Mouse (Mus musculus): ENCODE results near the gene Apol7b. TPM values are rescaled to one million over a fixed set of nuclear protein-coding genes. Genes with fewer than 3 reads are reported as not detected.
"Not testable (repeated sequence)": the region's sequence is repeated elsewhere in the genome, so short reads cannot be mapped to it uniquely, and the experiment has no call there.

The Apol7b gene
- under 1 TPM in 1 of 2 experiments, not detected in 1; 0.33 TPM for total RNA-seq (2021)
- long read RNA-seq, experiment 1, partial matches to known transcripts = 1 of 1 reads
- long read RNA-seq, experiment 1, other reads (novel, unspliced or antisense) = 0 of 1 reads
- long read RNA-seq, experiment 2, partial matches to known transcripts = 0 of 1 reads
- long read RNA-seq, experiment 2, other reads (novel, unspliced or antisense) = 1 of 1 reads

GRCm38 (mm10) chr15:77447392-77447791, at the start of gene Apol7b:
Gene Apol7b, minus strand, starts transcription at chr15:77447492.
- intact Hi-C loops (cut with DNase I); DNase-seq (ENCODE audit: low spot score in 2 of 2): not testable (repeated sequence)

DNA sequence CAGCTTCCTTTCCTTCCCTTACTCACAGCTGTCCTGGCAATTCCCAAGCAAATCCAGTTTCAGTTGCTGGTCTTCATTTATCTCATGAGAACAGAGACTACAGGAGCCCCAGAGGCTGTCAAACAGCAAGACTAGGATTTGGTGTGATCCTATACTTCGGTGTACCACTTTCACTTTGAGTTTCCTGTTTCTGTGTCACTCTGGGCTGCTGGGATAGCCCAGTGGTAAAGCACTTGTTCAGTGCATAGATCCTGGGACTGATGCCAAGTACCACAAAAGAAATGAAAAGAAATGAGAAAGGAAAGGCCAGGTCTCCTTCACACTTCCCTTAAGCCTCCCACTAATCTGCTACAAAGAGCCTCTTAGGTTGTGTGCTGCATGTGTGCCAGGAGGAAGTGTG, 47.4 kb upstream of the Apol7b start:
- DNase-seq (ENCODE audit: low spot score in 2 of 2); intact Hi-C loops (cut with DNase I): not testable (repeated sequence)

- intact Hi-C loops (cut with DNase I) = not testable (repeated sequence)
These were observed 45.9 kb upstream of the Apol7b start for GRCm38 (mm10) chr15:77493181-77493580.

DNA sequence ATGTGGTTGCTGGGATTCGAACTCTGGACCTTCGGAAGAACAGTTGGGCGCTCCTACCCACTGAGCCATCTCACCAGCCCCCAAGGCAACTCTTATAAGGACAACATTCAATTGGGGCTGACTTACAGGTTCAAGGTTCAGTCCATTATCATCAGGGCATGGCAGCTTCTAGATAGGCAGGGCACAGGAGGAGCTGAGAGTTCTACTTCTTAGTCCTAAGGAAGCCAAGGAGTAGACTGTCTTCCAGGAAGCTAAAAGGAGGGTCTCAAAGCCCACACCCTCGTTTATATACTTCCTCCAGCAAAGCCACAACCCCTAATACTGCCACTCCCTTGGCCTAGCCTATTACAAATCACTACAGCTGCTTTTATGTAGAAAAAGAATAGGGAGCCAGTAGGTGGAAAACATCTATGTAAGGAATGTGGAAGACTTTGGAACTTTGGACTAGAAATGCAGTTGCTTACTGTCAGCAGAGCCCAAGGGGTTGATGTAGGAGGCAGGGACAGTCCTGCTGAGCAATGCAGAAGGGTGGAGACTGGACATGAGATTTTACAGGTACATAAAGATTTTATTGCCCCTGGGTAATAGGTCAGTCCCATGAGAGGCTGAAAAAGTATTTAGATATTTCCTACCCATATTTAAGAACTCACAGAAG, 35.0 kb upstream of the Apol7b start:
- intact Hi-C loops (cut with DNase I) = no loop called here
- DNase-seq (ENCODE audit: low spot score in 2 of 2) = no peak

More at GRCm38 (mm10) chr15:77493181-77493580, 45.9 kb upstream of the Apol7b start:
- not testable (repeated sequence) for DNase-seq (ENCODE audit: low spot score in 2 of 2)

DNA sequence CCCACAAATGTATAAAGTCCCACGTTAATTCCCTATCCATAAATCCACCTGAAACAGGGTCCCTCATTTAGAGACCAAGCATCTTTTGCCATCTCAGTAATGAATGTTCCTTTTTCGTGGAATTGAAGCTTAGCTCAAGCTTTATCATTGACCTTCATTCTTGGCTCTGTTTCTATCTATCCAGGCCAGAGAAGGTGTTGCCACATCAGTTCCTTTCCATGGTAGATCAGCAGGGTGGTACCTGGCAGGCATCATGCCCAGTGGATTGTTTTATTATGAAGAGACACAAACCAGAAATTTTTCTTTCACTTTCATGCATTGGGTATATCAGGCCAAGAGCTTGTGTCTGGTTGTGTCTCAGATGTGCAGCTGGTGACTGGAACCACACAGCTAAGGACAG, 29.4 kb upstream of the Apol7b start, which contains the start of gene Apol10a:
Gene Apol10a, plus strand, starts transcription at position 355 of the 400 bp plus-strand sequence.
- intact Hi-C loops (cut with DNase I); DNase-seq (ENCODE audit: low spot score in 2 of 2): not testable (repeated sequence)

DNA sequence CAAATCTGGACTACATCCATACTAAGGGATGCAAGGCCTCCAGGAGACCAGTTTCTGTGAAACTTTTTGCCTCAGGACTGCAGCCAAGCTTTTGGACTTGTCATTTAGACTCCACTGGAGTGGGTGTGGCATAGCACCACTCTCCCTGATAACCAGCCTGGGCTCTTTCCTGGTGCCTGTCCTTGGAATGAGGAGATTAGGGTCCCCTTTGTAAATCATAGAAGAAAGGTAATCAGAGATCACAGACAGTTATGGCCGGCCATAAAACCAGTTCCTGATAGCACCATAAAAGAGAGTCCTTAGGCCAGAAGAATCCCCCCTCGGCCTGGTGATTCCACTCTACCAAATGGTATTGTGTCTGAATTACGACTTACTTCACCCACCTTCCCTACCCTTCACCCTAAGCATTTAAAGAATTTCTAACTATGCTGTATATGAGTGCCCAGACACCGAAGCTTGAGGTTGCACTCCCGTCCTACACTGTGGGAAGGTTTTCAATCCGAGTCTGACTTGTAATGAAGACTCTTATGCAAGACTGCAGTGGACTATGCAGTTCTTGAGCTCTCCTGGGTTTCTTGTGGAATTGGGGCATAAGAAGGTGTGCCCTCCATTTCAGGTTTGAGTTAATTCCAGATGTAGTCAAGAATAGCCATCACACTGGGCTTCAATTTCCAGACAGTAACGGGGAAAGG, 27.6 kb upstream of the Apol7b start:
- DNase-seq (ENCODE audit: low spot score in 2 of 2); intact Hi-C loops (cut with DNase I): not testable (repeated sequence)

DNA sequence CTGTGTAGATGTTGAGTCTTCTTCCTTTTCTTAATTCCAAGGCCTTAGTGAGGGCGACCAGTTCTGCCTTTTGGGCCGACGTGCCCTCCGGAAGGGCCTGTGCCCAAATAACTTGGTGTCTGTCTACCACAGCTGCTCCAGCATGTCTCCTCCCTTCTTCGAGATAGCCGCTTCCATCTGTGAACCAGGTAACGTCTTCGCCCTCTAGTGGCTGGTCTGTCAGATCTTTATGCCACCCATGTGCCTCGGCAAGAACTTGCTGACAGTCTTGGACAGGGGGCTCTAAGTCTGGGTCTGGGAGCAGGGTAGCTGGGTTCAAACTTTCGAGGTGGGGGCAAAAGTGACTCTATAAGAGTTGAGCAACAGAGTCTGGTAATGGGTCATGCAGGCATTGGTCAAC, 2.6 kb upstream of the Apol7b start:
- intact Hi-C loops (cut with DNase I); DNase-seq (ENCODE audit: low spot score in 2 of 2): not testable (repeated sequence)

GRCm38 (mm10) chr15:77445668-77446067, 1.6 kb downstream of the Apol7b start:
- DNase-seq (ENCODE audit: low spot score in 2 of 2); intact Hi-C loops (cut with DNase I): not testable (repeated sequence)

- intact Hi-C loops (cut with DNase I) = not testable (repeated sequence)
These were observed 2.5 kb downstream of the Apol7b start for GRCm38 (mm10) chr15:77444746-77445145.

DNA sequence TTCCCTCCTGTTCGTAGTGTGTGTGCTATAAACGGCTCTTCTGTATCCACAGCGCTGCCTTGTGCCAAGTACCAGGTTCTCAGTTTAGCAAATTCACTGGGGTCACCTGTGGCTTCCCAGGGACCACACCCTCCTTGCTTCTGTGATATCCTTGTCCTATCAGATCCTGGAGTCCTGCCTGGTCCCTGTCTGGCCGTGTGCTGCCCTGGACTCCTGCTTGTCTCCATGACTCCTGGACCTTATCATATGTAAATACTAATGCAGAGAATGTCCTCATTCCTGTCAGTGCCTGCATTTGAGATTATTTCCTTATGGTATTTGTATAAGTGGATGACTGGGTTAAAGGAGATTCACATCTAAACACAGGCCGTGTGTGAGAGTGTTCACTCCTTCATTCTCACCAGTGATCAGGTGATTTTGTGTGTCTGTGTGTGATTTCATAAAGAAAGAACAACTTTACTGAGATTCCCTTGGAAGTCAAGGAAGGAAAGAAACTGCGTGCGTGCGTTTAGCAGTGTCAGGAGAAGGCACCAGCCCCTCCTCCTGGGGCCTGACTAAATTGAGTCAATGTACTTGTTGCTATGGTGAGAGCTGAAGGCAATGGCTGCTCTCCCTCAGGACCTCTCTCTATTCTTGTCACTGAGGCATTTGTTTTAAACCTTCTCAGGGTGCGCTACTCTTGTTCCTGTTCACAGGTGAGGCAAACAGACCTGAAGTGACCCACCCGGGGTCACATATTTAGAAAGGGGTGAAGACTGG, 18.4 kb downstream of the Apol7b start:
- not testable (repeated sequence) for DNase-seq (ENCODE audit: low spot score in 2 of 2)
- intact Hi-C loops (cut with DNase I) = loop anchor here (5.0 kb wide), 1 partner anchor 288 kb away; no protein-coding TSS in a partner anchor

More at GRCm38 (mm10) chr15:77444746-77445145, 2.5 kb downstream of the Apol7b start:
- DNase-seq (ENCODE audit: low spot score in 2 of 2) = peak; percentile 64 to 89

DNA sequence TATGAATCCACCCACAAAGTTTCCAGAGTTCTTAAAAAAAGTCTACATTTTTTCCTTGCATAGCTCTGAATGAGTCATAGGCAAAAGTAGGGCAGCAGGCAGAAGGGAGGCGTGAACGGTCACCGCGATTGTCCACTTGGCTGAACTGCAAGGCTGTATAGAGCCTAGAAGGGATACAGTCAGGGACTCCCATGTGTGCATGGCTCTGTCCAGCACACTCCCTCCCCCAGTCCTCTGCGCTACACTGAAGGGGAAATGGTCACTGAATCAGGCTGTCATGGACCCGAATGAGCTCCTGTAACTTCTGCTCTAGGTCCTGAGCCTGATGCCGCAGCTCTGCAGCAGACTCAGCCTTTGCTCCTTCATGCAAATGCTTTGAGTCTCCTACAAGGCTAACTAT, 24.4 kb downstream of the Apol7b start:
- DNase-seq (ENCODE audit: low spot score in 2 of 2); intact Hi-C loops (cut with DNase I): not testable (repeated sequence)

DNA sequence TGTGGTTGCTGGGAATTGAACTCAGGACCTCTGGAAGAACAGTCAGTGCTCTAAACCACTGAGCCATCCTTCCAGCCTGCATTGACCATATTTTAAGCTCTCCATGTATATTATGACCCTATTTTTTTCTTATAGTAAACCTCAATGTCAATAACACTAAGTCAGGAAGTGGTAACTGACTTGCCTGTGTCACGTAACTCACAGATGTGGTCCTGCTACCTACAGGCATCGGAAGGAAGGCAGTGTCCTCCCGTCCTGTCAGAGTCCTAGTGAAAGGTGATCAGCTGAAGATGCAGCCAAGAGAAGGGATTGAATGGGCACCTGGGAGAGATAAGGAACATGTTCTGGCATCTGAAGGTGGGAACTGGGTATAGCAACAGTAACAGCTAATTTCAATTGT, 27.6 kb downstream of the Apol7b start:
- DNase-seq (ENCODE audit: low spot score in 2 of 2); intact Hi-C loops (cut with DNase I): not testable (repeated sequence)

- DNase-seq (ENCODE audit: low spot score in 2 of 2); intact Hi-C loops (cut with DNase I): not testable (repeated sequence)
These were observed 30.5 kb downstream of the Apol7b start for GRCm38 (mm10) chr15:77416655-77417333.

GRCm38 (mm10) chr15:77415653-77416052, 31.6 kb downstream of the Apol7b start:
- DNase-seq (ENCODE audit: low spot score in 2 of 2); intact Hi-C loops (cut with DNase I): not testable (repeated sequence)

GRCm38 (mm10) chr15:77412695-77413094, 34.6 kb downstream of the Apol7b start:
- intact Hi-C loops (cut with DNase I); DNase-seq (ENCODE audit: low spot score in 2 of 2): not testable (repeated sequence)

DNA sequence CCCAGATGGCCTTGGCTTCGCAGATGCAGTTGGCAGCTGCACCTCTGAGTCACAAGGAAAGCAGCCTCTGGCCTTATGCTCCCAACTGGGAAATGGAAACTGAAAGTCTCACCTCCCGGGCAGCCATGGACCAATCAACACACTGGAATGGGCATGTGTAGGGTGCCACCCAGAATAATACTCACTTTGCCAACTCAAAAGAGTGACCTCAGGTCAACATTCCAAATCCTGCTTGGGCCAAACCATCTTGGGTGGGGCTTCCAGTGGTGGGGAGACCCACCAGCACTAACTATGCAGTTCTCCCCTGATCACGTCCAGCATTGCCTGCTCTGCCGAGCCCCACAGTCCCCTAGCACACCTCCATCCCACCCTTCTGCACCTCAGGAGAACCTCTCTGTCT, 36.3 kb downstream of the Apol7b start, which contains the start of gene Apol9a:
Gene Apol9a, minus strand, starts transcription at position 101 of the 400 bp plus-strand sequence.
- intact Hi-C loops (cut with DNase I); DNase-seq (ENCODE audit: low spot score in 2 of 2): not testable (repeated sequence)

GRCm38 (mm10) chr15:77406370-77406769, 40.9 kb downstream of the Apol7b start:
- DNase-seq (ENCODE audit: low spot score in 2 of 2) = peak; percentile 3 to 46
- intact Hi-C loops (cut with DNase I) = not testable (repeated sequence)

DNA sequence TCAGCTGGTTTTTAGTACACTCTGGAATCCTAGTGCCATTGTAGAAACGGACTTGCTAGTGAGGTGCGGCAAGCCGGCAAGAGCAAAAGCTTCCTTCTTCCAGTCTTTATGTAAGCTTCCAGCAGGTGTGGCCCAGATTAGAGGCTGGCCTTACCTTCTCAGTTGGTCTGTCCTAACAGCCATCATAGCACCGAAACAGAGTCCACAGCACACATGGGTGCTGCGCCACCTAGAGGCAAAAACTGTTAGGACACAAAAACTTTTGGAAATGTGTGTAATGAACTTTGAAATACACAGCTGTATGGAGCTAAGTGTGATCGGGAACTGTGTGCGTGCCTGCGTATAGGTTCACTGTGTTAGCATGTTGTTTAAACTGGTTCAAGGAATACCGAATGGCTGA, 48.3 kb downstream of the Apol7b start, which contains the start of gene Apol7a:
Gene Apol7a, minus strand, starts transcription at position 84 of the 400 bp plus-strand sequence.
- DNase-seq (ENCODE audit: low spot score in 2 of 2) = peak; percentile 43 to 78
- intact Hi-C loops (cut with DNase I) = not testable (repeated sequence)
